Mouse (Mus musculus): ENCODE data around the gene Gss.

- TF ChIP-seq CTCF (IDR thresholded peaks at IDR 0.05; ENCODE audit: borderline replicate concordance, extremely low read depth, insufficient read depth, insufficient read length) = no peak
- no peak for TF ChIP-seq POLR2A (IDR thresholded peaks at IDR 0.05; ENCODE audit: borderline replicate concordance, extremely low read depth, insufficient read depth, insufficient read length, poor library complexity, severe bottlenecking)
Measured at GRCm38 (mm10) chr2:155630590-155631416, 38.2 kb upstream of the Gss start.

All from brain, embryonic 14.5 days (tissue).